ENCODE assay signal across 7 mouse cellular contexts in the genomic region with DNA sequence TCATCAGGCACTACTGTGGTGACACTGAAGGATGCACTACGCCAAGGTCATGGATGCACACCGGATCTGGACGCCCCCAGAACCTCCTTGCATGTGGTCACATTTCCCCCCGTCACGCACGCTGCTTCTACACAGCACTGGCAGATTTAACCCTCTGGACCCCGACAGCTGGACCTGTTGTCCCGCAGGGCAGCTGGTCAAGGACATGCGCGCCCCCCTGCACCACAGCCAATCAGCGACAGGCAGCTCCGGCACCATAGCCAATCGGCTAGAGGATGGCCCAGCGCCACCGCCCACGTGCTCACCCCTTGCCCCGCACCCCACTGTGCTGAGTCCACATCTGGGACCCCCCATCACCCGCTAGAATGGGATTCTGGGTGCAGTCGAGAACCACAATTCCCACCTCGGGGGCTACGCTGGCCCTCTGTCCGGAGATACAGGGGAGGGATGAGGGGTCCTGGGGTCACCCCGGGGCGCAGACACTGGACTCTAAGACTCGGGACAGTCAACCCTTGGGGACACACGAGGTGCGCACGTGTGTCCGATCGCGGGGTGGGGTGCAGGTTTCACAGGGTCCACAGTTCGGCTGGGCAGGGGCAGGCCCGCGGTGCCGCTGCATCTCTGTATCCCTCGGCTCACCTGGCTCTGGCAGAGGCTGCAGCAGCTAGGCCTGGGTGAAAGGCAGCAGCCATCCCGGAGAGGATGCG. TPM values are rescaled to one million over a fixed set of nuclear protein-coding genes. Genes with fewer than 3 reads are reported as not detected.
DNase-seq lines count a peak whose midpoint lies in the region; ATAC-seq lines count a peak whose summit lies in the region.

No protein-coding gene starts in this region.

- peak overlapping the region; percentile 96 for H3K4me3 ChIP-seq in intestine, embryonic 16.5 days (ENCODE audit: low read length)
- H3K4me3 ChIP-seq in midbrain, embryonic 10.5 days: peak overlapping the region; percentile 85

- peak overlapping the region; percentile 84 for H3K4me2 ChIP-seq in intestine, embryonic 16.5 days (ENCODE audit: low read depth, low read length)

- H3K4me1 ChIP-seq in intestine, embryonic 16.5 days (ENCODE audit: control insufficient read depth, insufficient read depth, low read length): peaks cover 26% of the 10 kb centered on the region
- H3K4me1 ChIP-seq in midbrain, embryonic 10.5 days: peaks cover 27% of the 10 kb centered on the region

- H3K9ac ChIP-seq in intestine, embryonic 16.5 days (ENCODE audit: low read depth, low read length): peak overlapping the region; percentile 87

- no peaks in the 10 kb centered on the region for H3K9me3 ChIP-seq in intestine, embryonic 16.5 days (ENCODE audit: control insufficient read depth, low read length)
- no peaks in the 10 kb centered on the region for H3K9me3 ChIP-seq in midbrain, embryonic 10.5 days (replicated peaks)

- WGBS in intestine, embryonic 16.5 days: under 1% methylated on average over 37 of the region's 38 CpGs
- under 1% methylated on average over 38 of the region's 38 CpGs for WGBS in midbrain, embryonic 10.5 days

- no peaks in the 10 kb centered on the region for H3K36me3 ChIP-seq in intestine, embryonic 16.5 days (ENCODE audit: control insufficient read depth, insufficient read depth, low read length)
- 0 out of 2 replicates have a peak, but pooled peaks cover 2% of the 10 kb centered on the region for H3K36me3 ChIP-seq in midbrain, embryonic 10.5 days

- peak overlapping the region; percentile 85 for H3K27ac ChIP-seq in intestine, embryonic 16.5 days (ENCODE audit: low read length)
- peak overlapping the region; percentile 95 for H3K27ac ChIP-seq in midbrain, embryonic 10.5 days (replicated peaks)

- peak; percentile 90 for DNase-seq in adrenal gland, adult 2 months
- DNase-seq in embryo, embryonic 11.5 days (ENCODE audit: low read depth, low spot score): peak; percentile 47
- peak; percentile 78 to 79 for DNase-seq in gastrocnemius, postnatal 36 days
- DNase-seq in left cerebral cortex, postnatal 36 days (ENCODE audit: low spot score in 2 of 2): peak; percentile 85 to 88
- DNase-seq in midbrain, embryonic 10.5 days (ENCODE audit: low spot score): peak; percentile 89
- DNase-seq in right cerebral cortex, postnatal 4 days: peak; percentile 87

- H3K27me3 ChIP-seq in intestine, embryonic 16.5 days (replicated peaks; ENCODE audit: control insufficient read depth, insufficient read depth, low read length): no peaks in the 10 kb centered on the region
- no peaks in the 10 kb centered on the region for H3K27me3 ChIP-seq in midbrain, embryonic 10.5 days (ENCODE audit: low read depth, poor library complexity, severe bottlenecking)

- peak; percentile 85 for ATAC-seq in intestine, embryonic 16.5 days

- intact Hi-C loops in gastrocnemius, postnatal 36 days (cut with DNase I): no loop called here
- intact Hi-C loops in left cerebral cortex, postnatal 36 days (cut with DNase I): no loop called here

RNA-seq across cellular contexts. Expression of a gene that starts 0.6 kb away (rescaled TPM):
- total RNA-seq in adrenal gland, adult 2 months (2021): 100 to 1,000 TPM; 131 to 140 TPM
- polyA plus RNA-seq in adrenal gland, adult 2 months (2012; rRNA removed): 105 and 111 TPM in 2 replicates
- total RNA-seq in gastrocnemius, postnatal 36 days (2021): 100 to 1,000 TPM; 411 to 437 TPM
- 281 and 283 TPM in 2 replicates for polyA plus RNA-seq in intestine, embryonic 16.5 days (2015; fragmentation: Nextera tagmentation; extraction: Ambion mirVana)
- total RNA-seq in left cerebral cortex, postnatal 36 days (2021): 100 to 1,000 TPM; 211 to 254 TPM
- 188 and 192 TPM in 2 replicates for polyA plus RNA-seq in midbrain, embryonic 10.5 days (2016; fragmentation: Nextera tagmentation; extraction: Ambion mirVana)

RNA-seq across cellular contexts. Expression of a gene that starts 34.4 kb away (rescaled TPM):
- 10 to 100 TPM; 16.8 to 20.8 TPM for total RNA-seq in adrenal gland, adult 2 months (2021)
- polyA plus RNA-seq in adrenal gland, adult 2 months (2012; rRNA removed): 26.7 and 34.1 TPM in 2 replicates
- 1 to 10 TPM; 5.6 to 6.3 TPM for total RNA-seq in gastrocnemius, postnatal 36 days (2021)
- polyA plus RNA-seq in intestine, embryonic 16.5 days (2015; fragmentation: Nextera tagmentation; extraction: Ambion mirVana): 28.1 and 36.3 TPM in 2 replicates
- 10 to 100 TPM; 24.4 to 30.5 TPM for total RNA-seq in left cerebral cortex, postnatal 36 days (2021)
- 16.5 and 18.8 TPM in 2 replicates for polyA plus RNA-seq in midbrain, embryonic 10.5 days (2016; fragmentation: Nextera tagmentation; extraction: Ambion mirVana)

Comparison
In these comparisons a context has a peak if more than half of its experiments do, and no peak if none do; other contexts are left out.
1. Peak in every context shown above with its lines: DNase-seq, ATAC-seq, H3K4me3 ChIP-seq and H3K27ac ChIP-seq.